Mouse (Mus musculus) intestine, embryonic 14.5 days (tissue): ENCODE measurements around the gene Kcnd1. TPM values are rescaled to one million over a fixed set of nuclear protein-coding genes. Genes with fewer than 3 reads are reported as not detected.
A peak's percentile ranks its signal among the peaks of the same experiment; 100 is the strongest.

Source experiments
- ATAC-seq: fragments of 200-750 bp; cut with Nextera tagmentation; replicated peaks from 2 replicates; pipeline ENCODE4 v1.8.0; 2017; ENCODE audit warnings: low read depth, moderate number of reproducible peaks, moderate TSS enrichment, moderate library complexity; ENCODE audit not compliant: low FRiP score, low TSS enrichment
- DNase-seq: peaks from one replicate; pipeline ENCODE4 v3.0.0-alpha.2; 2018; ENCODE audit warnings: low spot score
- H3K27ac ChIP-seq: fragments of 300-500 bp; sonication (generic); 2 replicates; pipeline ENCODE4 v1.5.1; 2014; ENCODE audit warnings: low read depth, mild to moderate bottlenecking, control low read depth
- H3K27me3 ChIP-seq: fragments of 300-500 bp; sonication (generic); replicated peaks from 2 replicates; pipeline ENCODE4 v1.6.1; 2014; ENCODE audit warnings: low read length, control low read depth; ENCODE audit not compliant: control insufficient read depth, insufficient read depth
- H3K36me3 ChIP-seq: fragments of 300-500 bp; sonication (generic); 2 replicates; pipeline ENCODE4 v1.6.1; 2014; ENCODE audit warnings: low read length, control low read depth; ENCODE audit not compliant: control insufficient read depth, insufficient read depth
- H3K4me1 ChIP-seq: fragments of 300-500 bp; sonication (generic); replicated peaks from 2 replicates; pipeline ENCODE4 v1.6.1; 2014; ENCODE audit warnings: low read length, control low read depth, mixed read lengths; ENCODE audit not compliant: control insufficient read depth, insufficient read depth
- H3K4me2 ChIP-seq: fragments of 300-500 bp; sonication (generic); 2 replicates; pipeline ENCODE4 v1.6.1; 2014; ENCODE audit warnings: low read length
- H3K4me3 ChIP-seq: fragments of 300-500 bp; sonication (generic); 2 replicates; pipeline ENCODE4 v1.5.1; 2014; ENCODE audit warnings: low read depth, low read length, control low read depth, mixed read lengths
- H3K9ac ChIP-seq: fragments of 300-500 bp; sonication (generic); 2 replicates; pipeline ENCODE4 v1.6.1; 2014; ENCODE audit warnings: mild to moderate bottlenecking, low read length
- H3K9me3 ChIP-seq: fragments of 300-500 bp; sonication (generic); 2 replicates; pipeline ENCODE4 v1.6.1; 2016; ENCODE audit warnings: low read length, control low read depth; ENCODE audit not compliant: control insufficient read depth
- WGBS: fragments of 180-500 bp; shearing (Covaris S2); extraction: QIAGEN DNeasy Blood & Tissue Kit; methylation state at CpG from one replicate; pipeline ENCODE4 v1.1.7; 2014; 5-methylcytosine and 5-hydroxymethylcytosine counted together
- polyA plus RNA-seq: library from polyadenylated mRNA; unstranded; fragments of >200 nt; fragmentation: Nextera tagmentation; extraction: Ambion mirVana; gene quantifications from 2 replicates; pipeline ENCODE4 v1.2.1, GENCODE M21; 2014

Kcnd1 gene
- polyA plus RNA-seq, 1 experiment from 2014 or later = 2.2 TPM

DNA sequence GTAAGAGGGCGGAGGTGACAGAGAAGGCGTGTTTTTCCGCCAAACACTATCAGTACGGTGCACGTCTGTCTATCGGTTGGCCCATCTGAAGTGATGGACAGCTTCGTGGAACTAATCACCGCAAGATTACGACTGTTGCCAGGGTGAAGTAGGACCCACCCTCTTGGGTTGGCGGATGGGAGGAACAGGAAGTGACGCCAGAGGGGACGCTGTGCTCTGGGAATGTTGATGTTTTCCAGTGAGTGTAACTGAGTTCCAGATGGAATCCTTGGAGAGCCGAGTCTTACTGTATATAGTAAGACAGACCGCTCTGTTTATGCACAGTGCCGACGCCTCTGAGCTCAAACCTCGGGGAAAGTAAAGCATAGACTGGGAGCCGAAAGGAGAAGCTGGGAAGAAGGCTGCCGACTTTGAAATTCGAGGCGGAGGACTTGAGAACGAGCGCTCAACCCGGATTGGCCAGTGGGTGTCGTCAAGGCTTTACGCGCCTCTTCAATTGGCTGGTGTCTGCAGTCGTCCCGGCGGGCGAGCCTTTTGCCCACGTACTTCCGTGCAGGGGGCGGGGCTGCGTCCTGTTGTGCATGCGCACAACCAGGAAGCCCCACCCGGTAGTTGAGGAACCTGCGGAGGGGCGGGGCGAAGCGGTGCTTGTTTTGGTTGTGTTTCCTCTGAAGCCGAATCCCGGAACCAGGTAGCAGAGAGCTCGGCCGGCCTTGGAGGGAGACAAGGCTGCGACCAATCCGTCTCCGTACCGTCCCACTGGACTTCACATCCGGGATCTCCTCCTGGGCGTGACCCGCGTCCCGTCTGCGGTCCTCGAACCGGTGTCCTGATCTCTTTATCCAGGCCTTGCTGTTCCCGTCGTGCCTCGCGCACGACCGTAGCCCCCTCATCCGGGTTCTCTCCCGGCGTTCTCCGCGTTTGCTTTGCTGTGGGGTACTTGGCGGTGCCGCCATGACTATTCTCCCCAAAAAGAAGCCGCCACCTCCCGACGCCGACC is 19.4 kb downstream of the Kcnd1 start, which contains the start of gene Otud5:
Otud5 (plus strand) TSS at position 202 of the 1,000 bp plus-strand sequence.
- peak; percentile 98 for ATAC-seq
- 12% methylated on average over 65 of the region's 74 CpGs for WGBS
- H3K4me1 ChIP-seq = no peaks in the 10 kb centered on the region

DNA sequence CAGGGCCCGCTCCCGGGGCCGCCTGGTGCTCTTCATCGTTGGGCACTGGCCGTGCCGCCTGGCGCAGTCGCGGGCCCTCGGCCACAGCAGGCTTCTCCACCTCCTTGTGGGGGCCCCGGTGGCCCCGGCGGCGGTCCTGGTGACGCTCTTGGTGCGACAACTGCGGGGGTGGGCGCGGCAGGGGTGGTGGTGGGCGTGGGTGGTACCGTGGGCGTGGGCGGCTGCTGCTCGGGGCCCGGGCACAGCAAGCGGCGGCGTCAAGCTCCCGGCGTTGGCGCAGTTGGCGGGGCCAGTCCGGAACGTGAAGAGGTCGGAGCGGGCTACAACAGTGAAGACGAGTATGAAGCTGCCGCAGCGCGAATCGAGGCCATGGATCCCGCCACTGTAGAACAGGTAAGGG is 20.2 kb downstream of the Kcnd1 start:
- Histone ChIP-seq H3K27me3 (no peaks in the 10 kb centered on the region), H3K4me2 (peak overlapping the region; percentile 65), H3K4me1 (no peaks in the 10 kb centered on the region), H3K4me3 (peak overlapping the region; percentile 63), H3K27ac (peak overlapping the region; percentile 88), H3K9me3 (no peaks in the 10 kb centered on the region), H3K9ac (peak overlapping the region; percentile 72), H3K36me3 (no peaks in the 10 kb centered on the region)
- no peak for ATAC-seq
- WGBS = 18% methylated on average over 35 of the region's 42 CpGs
- peak; percentile 57 for DNase-seq

More for the DNA sequence above, 19.4 kb downstream of the Kcnd1 start, which contains the start of gene Otud5:
- H3K9me3 ChIP-seq = no peaks in the 10 kb centered on the region
- H3K9ac ChIP-seq = peak within 1 kb of the TSS; percentile 72
- no peaks in the 10 kb centered on the region for H3K27me3 ChIP-seq
- DNase-seq = peak; percentile 90
- H3K36me3 ChIP-seq = no peaks in the 10 kb centered on the region
- H3K27ac ChIP-seq = peak within 1 kb of the TSS; percentile 88
- peak within 1 kb of the TSS; percentile 63 for H3K4me3 ChIP-seq
- peak within 1 kb of the TSS; percentile 65 for H3K4me2 ChIP-seq

- ATAC-seq = no peak
- no peak overlapping the region for H3K4me2 ChIP-seq
- 85% methylated on average over 2 of the region's 2 CpGs for WGBS
- H3K9ac ChIP-seq = no peak overlapping the region
- H3K36me3 ChIP-seq = 0 out of 2 replicates have a peak, but pooled peaks cover 10% of the 10 kb centered on the region
- DNase-seq = no peak
- H3K9me3 ChIP-seq = no peaks in the 10 kb centered on the region
- H3K4me1 ChIP-seq = no peaks in the 10 kb centered on the region
- H3K4me3 ChIP-seq = no peak overlapping the region
- no peak overlapping the region for H3K27ac ChIP-seq
- H3K27me3 ChIP-seq = no peaks in the 10 kb centered on the region
Observed at GRCm38 (mm10) chrX:7847845-7848244, 25.8 kb downstream of the Kcnd1 start.

- WGBS = 59% methylated on average over 2 of the region's 2 CpGs
Observed at GRCm38 (mm10) chrX:7854578-7854977, 32.5 kb downstream of the Kcnd1 start.

DNA sequence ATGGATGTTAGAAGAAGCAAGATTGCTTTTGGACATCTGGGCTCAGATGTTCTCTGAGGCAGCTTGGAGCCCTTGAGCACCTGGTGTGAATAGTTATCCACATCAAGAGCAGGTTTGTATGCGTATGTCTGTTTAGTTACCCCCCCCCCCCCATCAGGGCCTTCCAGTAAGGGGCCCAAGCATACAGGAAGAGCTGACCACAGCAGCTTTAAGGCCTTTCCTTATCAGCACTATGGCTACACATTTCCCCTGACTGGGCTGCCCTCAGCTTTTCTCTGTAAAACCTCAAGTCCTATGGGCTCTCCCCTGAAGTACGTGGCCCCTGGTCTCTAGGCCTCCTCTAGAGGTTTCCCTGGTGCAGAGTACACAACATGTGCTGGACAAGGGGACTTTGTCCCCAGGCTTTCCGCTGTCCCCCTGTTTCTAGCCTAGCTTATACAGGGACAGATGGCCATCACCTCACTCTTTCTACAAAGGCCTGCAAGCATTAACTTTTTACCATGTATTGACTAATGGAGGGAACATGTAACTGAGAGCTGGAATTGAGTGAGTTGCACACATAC is 37.2 kb downstream of the Kcnd1 start:
- H3K36me3 ChIP-seq = 0 out of 2 replicates have a peak, but pooled peaks cover 3% of the 10 kb centered on the region
- no peaks in the 10 kb centered on the region for H3K9me3 ChIP-seq
- H3K27ac ChIP-seq = no peak overlapping the region
- no peak overlapping the region for H3K4me2 ChIP-seq
- no peak for DNase-seq
- no peak overlapping the region for H3K9ac ChIP-seq
- H3K4me3 ChIP-seq = no peak overlapping the region
- H3K4me1 ChIP-seq = no peaks in the 10 kb centered on the region
- ATAC-seq = no peak
- H3K27me3 ChIP-seq = no peaks in the 10 kb centered on the region
- 95% methylated on average over 3 of the region's 3 CpGs for WGBS

More at GRCm38 (mm10) chrX:7854578-7854977, 32.5 kb downstream of the Kcnd1 start:
- Histone ChIP-seq H3K9me3 (no peaks in the 10 kb centered on the region), H3K4me1 (no peaks in the 10 kb centered on the region), H3K27me3 (no peaks in the 10 kb centered on the region), H3K4me2 (no peak overlapping the region), H3K9ac (no peak overlapping the region), H3K36me3 (0 out of 2 replicates have a peak, but pooled peaks cover 3% of the 10 kb centered on the region), H3K27ac (no peak overlapping the region), H3K4me3 (no peak overlapping the region)
- DNase-seq (peak; percentile 50), ATAC-seq (no peak)

- no peak overlapping the region for H3K4me3 ChIP-seq
- H3K27ac ChIP-seq = no peak overlapping the region
- 0 out of 2 replicates have a peak, but pooled peaks cover 5% of the 10 kb centered on the region for H3K36me3 ChIP-seq
- 81% methylated on average over 1 of the region's 1 CpGs for WGBS
- no peak overlapping the region for H3K9ac ChIP-seq
- no peaks in the 10 kb centered on the region for H3K4me1 ChIP-seq
- no peaks in the 10 kb centered on the region for H3K27me3 ChIP-seq
- DNase-seq = no peak
- no peak for ATAC-seq
- H3K4me2 ChIP-seq = no peak overlapping the region
- no peaks in the 10 kb centered on the region for H3K9me3 ChIP-seq
Observed at GRCm38 (mm10) chrX:7863181-7863580, 41.1 kb downstream of the Kcnd1 start.

GRCm38 (mm10) chrX:7864551-7864950 is 42.5 kb downstream of the Kcnd1 start:
- 69% methylated on average over 3 of the region's 3 CpGs for WGBS
- no peak overlapping the region for H3K4me3 ChIP-seq
- peaks cover 5% of the 10 kb centered on the region; the same call in 1 of the 2 replicates for H3K36me3 ChIP-seq
- H3K4me2 ChIP-seq = no peak overlapping the region
- H3K27me3 ChIP-seq = no peaks in the 10 kb centered on the region
- no peaks in the 10 kb centered on the region for H3K4me1 ChIP-seq
- DNase-seq (no peak), ATAC-seq (no peak)
- no peak overlapping the region for H3K27ac ChIP-seq
- no peaks in the 10 kb centered on the region for H3K9me3 ChIP-seq
- no peak overlapping the region for H3K9ac ChIP-seq

DNA sequence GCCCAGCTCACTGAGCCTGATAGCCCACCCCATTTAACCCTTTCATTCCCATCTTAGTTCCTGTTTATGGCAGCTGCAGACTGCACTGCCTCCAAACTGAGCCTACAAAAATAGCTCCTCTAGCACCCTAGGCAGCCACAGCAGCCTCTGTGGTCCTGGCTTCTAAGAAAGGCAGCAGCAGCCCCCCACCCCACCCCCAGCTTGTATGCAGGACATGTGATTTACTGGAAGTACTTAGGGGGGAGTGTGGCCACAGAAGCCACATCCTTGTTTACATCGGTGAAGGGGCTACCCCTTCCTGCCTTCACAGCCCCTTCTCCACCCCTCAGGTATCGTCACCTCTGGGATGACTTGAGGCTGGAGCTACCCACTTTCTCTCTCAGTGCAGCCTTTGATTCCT is 43.3 kb downstream of the Kcnd1 start:
- H3K9ac ChIP-seq = no peak overlapping the region
- WGBS = 47% methylated on average over 2 of the region's 2 CpGs
- H3K4me1 ChIP-seq = no peaks in the 10 kb centered on the region
- no peak overlapping the region for H3K4me3 ChIP-seq
- ATAC-seq (no peak), DNase-seq (no peak)
- no peak overlapping the region for H3K27ac ChIP-seq
- H3K4me2 ChIP-seq = no peak overlapping the region
- H3K27me3 ChIP-seq = no peaks in the 10 kb centered on the region
- H3K9me3 ChIP-seq = no peaks in the 10 kb centered on the region
- peaks cover 5% of the 10 kb centered on the region; the same call in 1 of the 2 replicates for H3K36me3 ChIP-seq
